Mouse (Mus musculus): ENCODE data around the gene Gm4064.
"Not testable (repeated sequence)": the region's sequence is repeated elsewhere in the genome, so short reads cannot be mapped to it uniquely, and the experiment has no call there.

DNA sequence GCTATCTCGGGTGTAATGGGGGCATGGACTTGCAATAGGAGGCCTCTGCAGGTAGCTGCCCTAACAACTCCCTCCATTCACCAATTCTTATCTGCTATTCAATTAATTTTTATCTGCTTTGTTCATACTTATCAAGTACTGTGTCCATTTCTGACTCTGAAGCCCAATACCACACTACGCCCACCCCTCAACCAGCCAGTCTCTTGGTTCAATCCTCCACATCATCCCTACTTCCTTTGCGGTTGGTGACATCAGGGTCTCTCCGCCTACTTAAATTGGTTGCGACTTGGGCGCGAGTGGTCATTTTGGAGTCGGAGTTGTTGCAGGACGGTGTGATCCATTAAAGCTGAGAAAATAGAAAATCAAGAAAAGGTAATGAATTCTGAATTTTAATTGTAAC lies 34.4 kb upstream of the Gm4064 start, which contains the start of the genes Rbmy and Gm10256:
- TF ChIP-seq CTCF (IDR thresholded peaks at IDR 0.05; ENCODE audit: insufficient read depth, low read length); POLR2A (IDR thresholded peaks at IDR 0.05; ENCODE audit: borderline replicate concordance, extremely low read depth, low read depth, low read length): not testable (repeated sequence)

Measured in lung, adult 2 months (tissue).